Mouse (Mus musculus) forebrain, embryonic 14.5 days (tissue): ENCODE data around the gene Mgat5b. TPM values are rescaled to one million over a fixed set of nuclear protein-coding genes. Genes with fewer than 3 reads are reported as not detected.

Experiments
- ATAC-seq: fragments of 200-750 bp; cut with Nextera tagmentation; 2 replicates; pipeline ENCODE4 v1.8.0; 2017; ENCODE audit warnings: mild to moderate bottlenecking, moderate library complexity
- DNase-seq: peaks from one replicate; pipeline ENCODE4 v3.0.0-alpha.2; 2015; ENCODE audit warnings: low spot score
- H3K27ac ChIP-seq: fragments of 300-500 bp; sonication (generic); 2 replicates; pipeline ENCODE4 v1.5.1; 2014; ENCODE audit warnings: low read depth, mild to moderate bottlenecking, control low read depth, low read length, moderate library complexity
- H3K27me3 ChIP-seq: fragments of 300-500 bp; sonication (generic); replicated peaks from 2 replicates; pipeline ENCODE4 v1.6.1; 2014; ENCODE audit warnings: low read length, control low read depth, mixed read lengths; ENCODE audit not compliant: control insufficient read depth, insufficient read depth
- H3K36me3 ChIP-seq: fragments of 300-500 bp; sonication (generic); 2 replicates; pipeline ENCODE4 v1.6.1; 2014; ENCODE audit warnings: low read length, control low read depth; ENCODE audit not compliant: control insufficient read depth, insufficient read depth
- H3K4me1 ChIP-seq: fragments of 300-500 bp; sonication (generic); 2 replicates; pipeline ENCODE4 v1.6.1; 2014; ENCODE audit warnings: antibody characterized with exemption, low read length, control low read depth; ENCODE audit not compliant: control insufficient read depth, insufficient read depth
- H3K4me2 ChIP-seq: fragments of 300-500 bp; sonication (generic); 2 replicates; pipeline ENCODE4 v1.6.1; 2014; ENCODE audit warnings: mild to moderate bottlenecking, control low read depth, low read length
- H3K4me3 ChIP-seq: fragments of 300-500 bp; sonication (generic); 2 replicates; pipeline ENCODE4 v1.5.1; 2014; ENCODE audit warnings: low read depth, low read length, control low read depth
- H3K9ac ChIP-seq: fragments of 300-500 bp; sonication (generic); 2 replicates; pipeline ENCODE4 v1.6.1; 2014; ENCODE audit warnings: mild to moderate bottlenecking, low read length, control low read depth, moderate library complexity
- H3K9me3 ChIP-seq: fragments of 300-500 bp; sonication (generic); replicated peaks from 2 replicates; pipeline ENCODE4 v1.6.1; 2016; ENCODE audit warnings: low read length, control low read depth, mixed read lengths; ENCODE audit not compliant: control insufficient read depth
- WGBS: fragments of 180-500 bp; shearing (Covaris S2); extraction: QIAGEN DNeasy Blood & Tissue Kit; methylation state at CpG from one replicate; pipeline ENCODE4 v1.1.7; 2014; 5-methylcytosine and 5-hydroxymethylcytosine counted together
- polyA plus RNA-seq: library from polyadenylated mRNA; unstranded; fragments of >200 nt; fragmentation: Nextera tagmentation; extraction: Ambion mirVana; gene quantifications from 2 replicates; pipeline ENCODE4 v1.2.1, GENCODE M21; 2014

Gene Mgat5b
- polyA plus RNA-seq, 1 experiment from 2014 or later, result 21.1 TPM

GRCm38 (mm10) chr11:116913573-116913972 lies 5.1 kb upstream of the Mgat5b start:
- Histone ChIP-seq H3K27ac (no peak overlapping the region), H3K36me3 (no peaks in the 10 kb centered on the region), H3K9me3 (no peaks in the 10 kb centered on the region), H3K9ac (peak overlapping the region; percentile 29; the same call in 1 of the 2 replicates), H3K4me3 (no peak overlapping the region), H3K27me3 (no peaks in the 10 kb centered on the region), H3K4me2 (no peak overlapping the region), H3K4me1 (no peaks in the 10 kb centered on the region)
- DNase-seq (peak; percentile 41), ATAC-seq (no peak)
- 65% methylated on average over 16 of the region's 16 CpGs for WGBS

DNA sequence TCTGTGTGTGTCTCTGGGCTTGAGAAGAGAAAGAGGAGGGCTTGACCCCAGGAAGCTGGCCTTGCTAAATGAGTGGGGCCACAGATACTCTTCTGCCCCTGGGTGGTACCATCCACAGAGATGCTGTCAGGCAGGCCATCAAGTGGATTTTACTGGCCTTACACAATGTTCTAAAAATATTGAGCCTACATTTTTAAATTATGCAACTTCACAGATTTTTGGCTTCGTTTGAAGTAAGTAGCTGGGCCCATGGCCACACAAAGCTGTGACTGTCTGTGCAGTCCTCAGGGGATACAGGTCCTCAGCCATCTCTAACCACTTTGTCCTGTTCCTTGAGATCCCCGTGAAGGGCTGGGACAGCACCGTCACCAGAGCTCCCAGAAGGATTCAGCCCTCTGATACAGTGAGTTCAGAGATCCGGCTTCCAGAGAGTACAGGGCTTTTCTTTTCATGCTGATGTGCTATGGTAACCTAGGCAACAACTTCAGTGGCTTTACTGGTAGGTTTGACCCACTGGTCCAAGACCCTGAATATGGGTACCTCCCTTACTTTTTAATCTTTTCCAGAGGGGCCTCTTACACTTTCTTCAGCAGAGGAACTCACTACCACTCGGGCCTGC lies 4.3 kb upstream of the Mgat5b start:
- no peaks in the 10 kb centered on the region for H3K27me3 ChIP-seq
- 60% methylated on average over 5 of the region's 5 CpGs for WGBS
- no peaks in the 10 kb centered on the region for H3K4me1 ChIP-seq
- no peaks in the 10 kb centered on the region for H3K9me3 ChIP-seq
- ATAC-seq (no peak), DNase-seq (no peak)
- H3K4me2 ChIP-seq, result no peak overlapping the region
- H3K4me3 ChIP-seq, result no peak overlapping the region
- no peak overlapping the region; the same call in 1 of the 2 replicates for H3K9ac ChIP-seq
- H3K27ac ChIP-seq, result no peak overlapping the region
- no peaks in the 10 kb centered on the region for H3K36me3 ChIP-seq

DNA sequence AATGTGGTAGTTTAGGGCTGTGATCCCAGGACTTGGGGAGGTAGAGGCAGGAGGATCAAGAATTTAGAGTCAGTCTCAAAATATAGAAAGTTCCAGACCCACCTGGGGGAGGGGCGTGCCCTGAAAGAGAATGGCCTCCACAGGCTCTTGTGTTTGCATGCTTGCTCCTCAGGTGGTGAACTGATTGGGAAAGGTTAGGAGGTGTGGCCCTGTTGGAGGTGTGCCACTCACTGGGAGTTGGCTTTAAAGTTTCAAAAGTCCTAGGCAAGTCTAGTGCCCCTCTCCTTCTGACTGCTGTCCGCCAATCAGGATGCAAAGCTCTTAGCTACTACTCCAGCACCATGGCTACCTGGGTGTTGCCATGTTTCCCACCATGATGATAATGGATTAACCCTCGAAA lies 3.4 kb upstream of the Mgat5b start:
- H3K27ac ChIP-seq, result no peak overlapping the region
- H3K4me2 ChIP-seq, result no peak overlapping the region
- no peak overlapping the region for H3K4me3 ChIP-seq
- peaks cover 1% of the 10 kb centered on the region; the same call in 1 of the 2 replicates for H3K4me1 ChIP-seq
- no peaks in the 10 kb centered on the region for H3K36me3 ChIP-seq
- no peaks in the 10 kb centered on the region for H3K9me3 ChIP-seq
- ATAC-seq (no peak), DNase-seq (no peak)
- no peak overlapping the region for H3K9ac ChIP-seq
- 85% methylated on average over 3 of the region's 3 CpGs for WGBS
- no peaks in the 10 kb centered on the region for H3K27me3 ChIP-seq

GRCm38 (mm10) chr11:116917361-116917760 lies 1.3 kb upstream of the Mgat5b start:
- Histone ChIP-seq H3K4me3 (no peak overlapping the region), H3K36me3 (no peaks in the 10 kb centered on the region), H3K4me1 (peaks cover 22% of the 10 kb centered on the region), H3K4me2 (no peak overlapping the region), H3K27me3 (no peaks in the 10 kb centered on the region), H3K9ac (no peak overlapping the region), H3K27ac (no peak overlapping the region), H3K9me3 (no peaks in the 10 kb centered on the region)
- ATAC-seq, result no peak
- no peak for DNase-seq
- WGBS, result 59% methylated on average over 7 of the region's 7 CpGs

DNA sequence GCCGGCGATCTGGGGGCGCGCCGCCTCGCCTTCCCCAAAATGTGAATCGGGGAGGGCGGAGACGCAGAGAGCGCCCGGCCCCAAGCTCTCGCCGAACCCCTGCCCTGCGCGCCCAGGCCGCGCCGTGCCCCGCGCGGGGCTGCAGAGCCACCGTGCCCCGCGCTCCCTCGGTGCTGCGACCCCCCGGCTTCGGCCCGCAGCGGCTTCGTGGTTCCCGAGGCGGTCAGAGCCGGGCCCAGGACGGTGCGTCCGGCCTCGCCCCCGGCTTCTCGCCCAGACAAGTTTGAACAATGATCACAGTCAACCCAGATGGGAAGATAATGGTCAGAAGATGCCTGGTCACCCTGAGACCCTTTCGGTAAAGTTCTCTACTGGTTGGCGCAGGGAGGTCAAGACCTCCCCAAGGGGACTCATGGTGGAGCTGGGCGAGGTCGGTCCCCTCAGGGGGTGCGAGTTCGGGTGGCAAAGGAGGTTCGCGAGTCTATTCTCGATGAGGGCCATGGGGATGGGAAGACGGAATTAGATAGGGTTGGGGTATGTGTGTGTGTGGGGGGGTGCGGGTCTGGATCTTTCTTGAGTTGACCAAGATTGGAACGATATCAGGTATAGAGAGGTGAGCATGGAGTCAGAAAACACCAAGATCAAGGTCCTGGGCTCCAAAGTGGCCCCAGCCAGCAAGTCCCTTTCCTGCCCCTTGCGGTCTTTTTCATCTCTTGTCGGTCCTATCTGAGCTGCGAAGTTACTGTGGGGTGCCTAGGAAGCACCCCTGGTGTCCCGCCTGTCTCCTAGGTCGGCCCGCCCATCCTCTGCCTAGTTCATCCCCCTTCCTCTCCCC lies 740 bp downstream of the Mgat5b start:
- peak overlapping the region; percentile 99 for H3K9ac ChIP-seq
- H3K36me3 ChIP-seq, result peaks cover 12% of the 10 kb centered on the region
- ATAC-seq (peak; percentile 35), DNase-seq (peak; percentile 24)
- 1% methylated on average over 44 of the region's 58 CpGs for WGBS
- H3K9me3 ChIP-seq, result no peaks in the 10 kb centered on the region
- peaks cover 28% of the 10 kb centered on the region for H3K4me1 ChIP-seq
- H3K27me3 ChIP-seq, result no peaks in the 10 kb centered on the region
- peak overlapping the region; percentile 87 for H3K4me2 ChIP-seq
- peak overlapping the region; percentile 87 for H3K4me3 ChIP-seq
- H3K27ac ChIP-seq, result peak overlapping the region; percentile 89

GRCm38 (mm10) chr11:116920746-116921145 lies 2.1 kb downstream of the Mgat5b start:
- Histone ChIP-seq H3K27ac (no peak overlapping the region), H3K9me3 (no peaks in the 10 kb centered on the region), H3K4me3 (peak overlapping the region; percentile 87), H3K4me1 (peaks cover 28% of the 10 kb centered on the region), H3K36me3 (peaks cover 25% of the 10 kb centered on the region), H3K27me3 (no peaks in the 10 kb centered on the region), H3K4me2 (peak overlapping the region; percentile 87), H3K9ac (peak overlapping the region; percentile 99)
- 13% methylated on average over 6 of the region's 6 CpGs for WGBS
- ATAC-seq, result no peak
- DNase-seq, result no peak

- Histone ChIP-seq H3K9ac (peak overlapping the region; percentile 4), H3K4me1 (peaks cover 28% of the 10 kb centered on the region), H3K9me3 (no peaks in the 10 kb centered on the region), H3K36me3 (peaks cover 37% of the 10 kb centered on the region), H3K4me3 (peak overlapping the region; percentile 87; the same call in 1 of the 2 replicates), H3K27me3 (no peaks in the 10 kb centered on the region), H3K4me2 (peak overlapping the region; percentile 87), H3K27ac (peak overlapping the region; percentile 48; the same call in 1 of the 2 replicates)
- 30% methylated on average over 7 of the region's 7 CpGs for WGBS
- ATAC-seq (peak; percentile 76), DNase-seq (peak; percentile 88)
These were observed 3.4 kb downstream of the Mgat5b start for GRCm38 (mm10) chr11:116922058-116922457.

DNA sequence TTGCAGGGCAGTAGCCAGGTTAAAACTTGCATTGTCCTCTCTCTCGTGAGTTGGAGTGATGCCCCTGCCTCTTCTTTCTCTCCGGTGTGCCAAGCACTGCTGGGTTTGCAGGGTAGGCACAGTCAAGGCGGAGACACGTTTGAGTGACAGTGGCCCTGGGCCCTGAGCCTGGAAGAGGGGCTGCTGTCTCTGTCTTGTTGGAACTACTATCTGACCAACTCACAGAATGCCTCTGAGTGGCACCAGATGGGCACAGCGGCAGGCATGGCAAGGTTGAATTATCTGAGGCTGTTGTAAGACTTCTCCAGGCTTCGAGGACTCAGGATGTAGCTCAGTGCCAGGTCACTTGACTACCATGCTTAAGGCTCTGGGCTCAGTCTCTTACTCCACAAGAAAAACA lies 9.4 kb downstream of the Mgat5b start:
- no peak for ATAC-seq
- H3K9me3 ChIP-seq, result no peaks in the 10 kb centered on the region
- no peak overlapping the region for H3K4me3 ChIP-seq
- H3K27ac ChIP-seq, result no peak overlapping the region
- 0 out of 2 replicates have a peak, but pooled peaks cover under 1% of the 10 kb centered on the region for H3K4me1 ChIP-seq
- H3K9ac ChIP-seq, result no peak overlapping the region
- no peak overlapping the region for H3K4me2 ChIP-seq
- 86% methylated on average over 6 of the region's 6 CpGs for WGBS
- no peak for DNase-seq
- no peaks in the 10 kb centered on the region for H3K27me3 ChIP-seq
- H3K36me3 ChIP-seq, result peaks cover 88% of the 10 kb centered on the region

DNA sequence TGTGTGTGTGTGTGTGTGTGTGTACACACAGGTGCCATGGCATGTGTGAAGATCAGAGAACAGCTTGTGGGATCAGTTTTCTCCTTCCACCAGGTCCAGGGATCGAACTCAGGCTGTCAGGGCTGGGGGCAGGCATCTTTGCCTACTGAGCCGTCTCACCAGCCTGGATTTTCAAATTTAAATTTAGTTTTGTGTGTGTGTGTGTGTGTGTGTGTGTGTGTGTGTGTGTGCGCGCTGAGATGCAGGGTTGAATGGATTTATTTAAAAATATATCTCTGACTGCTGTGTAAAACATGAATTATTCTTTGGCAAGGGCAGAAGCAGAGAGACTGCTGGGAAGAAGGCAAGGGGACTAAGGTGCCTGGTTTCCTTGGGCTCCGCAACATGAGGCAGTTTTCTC lies 16.2 kb downstream of the Mgat5b start:
- Histone ChIP-seq H3K36me3 (peaks cover 68% of the 10 kb centered on the region), H3K4me2 (no peak overlapping the region), H3K9me3 (no peaks in the 10 kb centered on the region), H3K4me3 (no peak overlapping the region), H3K27ac (no peak overlapping the region), H3K4me1 (peaks cover 6% of the 10 kb centered on the region; the same call in 1 of the 2 replicates), H3K9ac (no peak overlapping the region), H3K27me3 (no peaks in the 10 kb centered on the region)
- WGBS, result 95% methylated on average over 5 of the region's 5 CpGs
- DNase-seq, result no peak
- no peak for ATAC-seq
